Mouse (Mus musculus) NIH3T3 (cell line): Measurements from ENCODE around the gene Fbxo28.

Source experiments
- DNase-seq: peaks from one replicate; pipeline ENCODE4 v3.0.0-alpha.2; 2012; ENCODE audit warnings: low read depth

The Fbxo28 gene

DNA sequence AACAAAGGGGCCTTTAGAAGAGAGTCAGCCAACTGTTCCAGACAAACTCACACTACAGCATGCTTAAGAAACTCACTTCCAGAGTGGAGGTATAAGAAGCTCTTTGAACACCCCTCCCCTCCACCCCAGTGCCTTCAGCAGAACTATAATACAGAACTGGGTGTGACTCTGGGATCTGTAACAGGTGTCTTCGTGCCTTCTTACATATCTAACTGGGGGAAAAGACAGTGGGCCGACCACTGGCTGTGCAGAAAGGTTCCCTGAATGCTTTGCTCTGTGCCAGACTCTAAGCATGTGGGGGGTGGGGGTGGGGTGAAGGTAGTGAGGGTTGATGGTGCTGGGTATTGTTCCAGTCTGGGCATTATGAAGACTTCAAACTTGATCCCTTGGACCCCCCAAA, 52.8 kb downstream of the Fbxo28 start:
- DNase-seq = no peak

DNA sequence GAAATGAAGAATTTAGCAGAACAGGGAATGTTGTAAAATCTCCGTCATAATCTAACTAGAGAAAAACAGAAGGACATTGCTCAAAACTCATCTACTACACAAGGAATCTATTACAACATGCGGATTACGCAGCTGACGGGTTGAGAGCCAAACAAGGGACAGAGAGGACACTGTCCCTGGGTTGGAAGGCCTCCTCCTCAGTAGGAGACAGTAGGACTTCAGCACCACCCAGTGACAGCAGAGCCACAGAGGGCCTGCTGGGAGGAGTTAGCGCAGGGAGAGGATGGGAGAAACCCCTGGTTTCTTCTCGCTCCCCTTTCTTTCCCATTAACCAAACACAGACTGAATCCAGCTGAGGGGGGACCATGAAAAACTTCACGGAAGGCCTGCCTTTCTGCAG, 53.6 kb downstream of the Fbxo28 start:
- DNase-seq = no peak

DNA sequence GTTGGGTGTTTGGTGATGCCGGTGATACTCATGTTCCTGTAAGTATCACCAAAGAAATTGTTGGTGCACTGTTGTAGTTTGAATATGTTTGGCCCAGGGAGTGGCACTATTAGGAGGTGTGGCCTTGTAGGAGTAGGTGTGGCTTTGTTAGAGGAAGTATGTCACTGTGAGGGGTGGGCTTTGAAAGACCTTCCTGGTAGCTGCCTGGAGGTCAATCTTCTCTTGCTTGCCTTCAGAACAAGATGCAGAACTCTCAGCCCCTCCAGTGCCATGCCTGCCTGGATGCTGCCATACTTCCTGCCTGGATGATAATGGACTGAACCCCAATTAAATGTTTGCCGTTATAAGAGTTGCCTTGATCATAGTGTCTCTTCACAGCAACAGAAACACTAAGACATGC, 56.6 kb downstream of the Fbxo28 start:
- no peak for DNase-seq

DNA sequence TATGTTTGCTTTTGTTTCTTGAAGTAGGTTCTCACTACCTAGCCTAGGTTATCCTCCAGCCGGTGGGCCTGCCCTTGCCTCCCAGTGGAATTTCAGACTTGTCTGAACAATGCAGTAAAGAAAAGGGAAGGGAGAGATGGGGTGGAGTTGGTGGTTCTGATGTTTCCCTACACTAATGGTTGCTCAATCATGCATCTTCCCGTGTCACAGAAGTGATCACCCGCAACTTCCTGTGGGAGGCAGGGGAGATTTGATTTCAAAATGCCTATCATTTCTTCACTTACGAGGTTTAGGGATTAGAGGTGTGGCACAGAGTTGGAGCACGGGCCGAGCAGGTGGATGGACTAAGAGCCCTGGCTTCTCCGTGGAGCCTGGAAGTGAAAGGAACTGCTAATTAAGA, 58.2 kb downstream of the Fbxo28 start:
- DNase-seq = peak; percentile 19

DNA sequence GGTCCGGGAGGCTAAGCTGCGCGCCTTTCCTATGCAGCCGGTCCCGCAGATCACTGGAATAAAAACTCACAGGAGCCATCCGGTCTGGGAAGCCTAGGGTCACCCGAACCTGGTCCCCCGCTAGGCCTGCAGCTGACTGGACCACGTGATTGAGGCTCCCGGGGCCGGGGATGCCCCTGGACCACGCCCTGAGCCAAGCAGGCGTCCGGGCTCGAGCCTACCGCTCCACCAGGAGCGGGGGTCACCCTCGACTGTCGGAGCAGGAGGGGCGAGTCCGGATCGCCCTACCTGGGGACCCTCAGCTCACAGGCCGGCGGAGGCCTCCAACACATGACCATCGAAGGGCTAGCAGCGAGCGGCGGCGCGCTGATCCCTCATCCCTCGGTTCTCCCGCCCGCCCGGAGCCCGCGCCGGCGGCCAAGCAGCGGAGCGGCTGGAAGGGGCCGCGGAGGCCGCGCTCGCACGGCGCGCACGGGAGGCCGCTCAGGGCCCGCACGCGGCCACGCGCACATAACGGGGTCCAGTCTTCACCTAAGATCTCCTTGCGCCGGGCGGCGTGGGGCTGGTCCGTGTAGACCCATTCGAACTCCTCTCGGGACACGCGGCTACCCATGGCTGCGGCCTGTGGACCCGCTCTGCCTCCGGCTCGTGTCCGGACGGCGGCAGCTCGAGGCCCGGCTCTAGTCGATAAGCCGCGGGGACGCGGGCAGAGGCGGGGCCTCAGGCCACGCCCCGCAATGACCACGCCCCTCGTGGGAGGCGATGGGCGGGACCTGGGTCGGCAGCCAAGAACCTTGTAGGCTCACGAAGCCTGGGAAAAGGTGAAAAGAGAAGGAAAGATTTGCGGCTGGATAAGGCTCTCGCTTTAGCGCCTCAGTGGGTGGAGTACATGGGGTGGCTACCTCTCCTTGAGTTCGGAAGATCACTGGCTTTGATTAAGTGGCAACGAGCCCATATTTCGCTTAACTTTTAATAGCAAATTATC, 59.0 kb downstream of the Fbxo28 start, which contains the start of gene Degs1:
TSS of gene Degs1 (minus strand) at position 714 of the 985 bp plus-strand sequence.
- DNase-seq = peak; percentile 98

DNA sequence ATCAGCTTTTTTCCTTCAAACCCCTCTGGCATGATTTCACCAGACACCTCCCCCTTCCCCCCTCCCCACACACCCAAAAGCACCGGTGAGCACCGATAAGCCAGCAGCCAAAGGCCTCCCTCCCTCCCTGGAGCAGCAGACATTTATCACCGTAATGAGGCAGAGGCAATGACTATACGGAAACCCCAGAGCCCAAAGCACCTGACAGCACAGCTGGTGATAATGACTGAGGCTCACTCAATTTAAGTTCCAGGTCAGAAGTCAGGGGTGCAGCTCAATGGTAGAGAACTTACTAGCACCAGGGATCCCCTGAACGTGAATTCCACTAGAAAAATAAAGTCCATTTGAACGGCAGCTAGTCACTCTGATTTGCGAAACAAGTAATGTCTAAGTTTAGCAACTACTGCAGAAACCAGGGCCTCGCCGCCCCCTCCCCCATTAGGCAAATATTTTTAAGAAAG, 60.1 kb downstream of the Fbxo28 start:
- peak; percentile 41 for DNase-seq

DNA sequence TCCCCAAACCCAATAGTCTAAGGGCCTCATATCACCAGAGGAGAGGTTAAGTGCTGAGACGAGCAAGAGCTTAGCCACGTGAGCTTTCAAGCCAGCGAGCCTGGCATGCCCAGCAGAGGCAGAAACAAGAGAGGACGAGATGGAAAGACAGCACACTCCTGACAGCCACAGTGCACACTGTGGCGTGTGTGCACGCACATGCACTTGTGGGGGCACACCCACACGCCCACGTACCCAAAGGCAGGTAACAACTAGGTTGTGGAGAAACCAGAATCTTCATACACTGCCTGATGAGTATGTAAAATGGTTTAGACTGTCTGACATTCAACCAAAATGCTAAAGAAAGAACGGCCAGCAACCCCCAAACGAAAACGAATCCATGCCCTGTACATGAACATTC, 60.9 kb downstream of the Fbxo28 start:
- DNase-seq = no peak

DNA sequence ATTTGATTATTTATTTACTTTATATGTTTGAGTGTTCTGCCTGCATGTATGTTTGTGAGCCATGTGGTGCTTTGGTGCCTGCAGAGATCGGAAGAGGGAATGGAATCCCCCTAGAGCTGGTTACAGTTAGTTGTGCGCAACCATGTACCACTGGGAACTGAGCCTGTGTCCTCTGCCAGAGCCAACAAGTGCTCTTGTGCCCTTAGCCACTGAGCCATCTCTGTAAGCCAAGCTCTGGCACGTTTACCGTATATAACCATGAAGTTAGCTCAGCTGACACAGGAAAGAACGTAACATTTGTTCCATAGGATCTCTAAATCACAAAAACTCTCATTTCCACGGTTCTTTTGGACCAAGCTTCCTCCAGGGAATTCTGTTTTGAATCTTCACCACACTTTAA, 61.4 kb downstream of the Fbxo28 start:
- no peak for DNase-seq

DNA sequence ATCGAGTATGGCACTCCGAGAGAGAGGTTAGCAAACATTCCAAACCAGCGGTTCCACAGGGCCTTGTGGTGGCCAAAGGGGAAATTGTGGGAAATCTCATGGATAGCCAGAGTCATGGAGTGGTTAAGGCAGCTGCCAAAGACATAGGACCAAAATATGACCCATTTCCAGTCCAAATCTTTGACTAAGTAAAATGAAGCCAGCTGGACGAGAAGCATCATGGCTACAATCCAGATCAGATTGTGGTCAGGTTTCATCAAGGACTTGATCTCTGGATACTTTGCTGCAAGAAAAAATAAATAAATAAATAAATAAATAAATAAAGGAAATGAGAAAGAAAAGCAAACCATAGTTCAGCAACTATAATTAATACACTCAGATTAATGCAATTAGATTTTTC, 62.0 kb downstream of the Fbxo28 start:
- DNase-seq = no peak

DNA sequence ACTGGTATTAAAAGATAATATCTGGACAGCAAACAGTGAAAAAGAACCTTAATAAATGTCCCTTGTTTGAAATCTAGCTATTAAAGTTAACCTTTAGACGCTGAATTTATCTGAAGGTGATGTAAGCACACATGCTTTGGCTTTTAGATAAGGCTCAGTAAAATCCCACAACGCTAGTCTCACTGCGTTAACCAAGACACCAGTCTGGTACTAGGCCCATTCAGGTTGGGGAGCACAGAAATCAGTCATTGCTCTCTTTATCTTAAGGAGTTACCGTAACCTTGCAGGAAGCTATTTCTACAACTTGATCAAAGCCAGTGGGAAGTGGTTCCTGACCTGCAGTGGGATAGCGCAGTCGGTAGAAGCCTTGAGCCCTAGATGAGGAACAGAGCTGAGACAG, 66.3 kb downstream of the Fbxo28 start:
- DNase-seq = no peak

DNA sequence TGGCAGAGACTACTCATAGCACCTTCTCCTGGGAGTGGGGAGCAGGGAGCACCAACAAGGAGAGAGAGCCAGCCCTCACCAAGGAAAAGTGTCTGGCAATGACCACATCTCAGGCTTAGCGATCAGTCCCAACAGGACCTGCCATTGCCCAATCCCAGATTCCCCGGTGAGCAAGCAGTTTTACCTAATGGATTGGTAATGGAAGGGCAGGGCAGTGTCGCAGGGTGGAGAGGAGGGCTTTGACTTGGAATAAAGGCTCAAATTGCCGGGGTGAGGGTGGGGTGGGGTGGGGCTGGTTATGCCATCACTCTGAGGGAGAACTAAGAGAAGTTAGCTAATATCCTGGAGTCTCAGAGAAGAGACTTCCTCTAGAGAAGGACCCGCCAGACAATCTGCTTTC, 69.8 kb downstream of the Fbxo28 start:
- DNase-seq = peak; percentile 34

DNA sequence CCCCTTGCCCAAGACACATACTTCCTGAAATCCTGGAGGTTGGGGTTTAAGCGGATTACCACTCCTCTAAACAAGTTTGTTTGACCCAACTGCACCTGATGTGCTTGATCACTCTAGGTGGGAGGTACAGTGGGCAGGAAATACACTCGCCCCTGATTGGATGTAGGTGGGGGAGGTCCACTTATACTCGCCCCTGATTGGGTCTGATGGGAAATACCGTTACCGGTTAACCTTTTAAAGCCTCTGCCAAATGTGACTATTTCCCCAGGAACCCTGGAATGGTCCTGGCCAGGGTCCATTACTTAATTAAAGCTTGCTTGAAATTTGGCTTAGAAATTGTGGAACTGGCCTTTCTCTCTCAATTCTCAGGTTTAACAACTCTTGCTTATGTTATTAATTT, 70.3 kb downstream of the Fbxo28 start:
- no peak for DNase-seq

DNA sequence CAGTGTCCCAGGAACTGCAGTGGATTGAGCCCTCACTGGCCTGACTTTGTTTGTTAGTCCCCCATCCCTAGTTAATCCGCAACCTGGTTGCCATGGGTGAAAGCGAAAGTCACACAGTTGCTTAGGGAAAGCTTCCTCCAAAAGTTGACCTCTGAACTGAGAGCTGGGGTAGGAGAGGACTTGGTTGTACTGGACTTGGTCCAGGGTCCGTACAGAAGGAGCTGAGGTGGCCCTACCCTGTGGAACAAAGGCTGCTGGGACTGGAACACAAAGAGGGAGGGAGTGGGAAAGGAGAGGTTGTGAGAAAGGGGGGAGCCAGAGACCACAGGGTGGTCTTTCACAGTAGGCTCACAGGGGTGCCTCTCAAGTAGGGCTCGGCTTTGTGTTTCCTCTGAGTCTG, 73.1 kb downstream of the Fbxo28 start:
- DNase-seq = no peak

GRCm38 (mm10) chr1:182266028-182266525, 75.4 kb downstream of the Fbxo28 start:
- no peak for DNase-seq
